Mouse (Mus musculus) hindbrain, postnatal 0 days (tissue): Measurements from ENCODE around the gene AC124108.1. TPM values are rescaled to one million over a fixed set of nuclear protein-coding genes. Genes with fewer than 3 reads are reported as not detected.

Source experiments
- ATAC-seq: fragments of 200-750 bp; cut with Nextera tagmentation; 2 replicates; pipeline ENCODE4 v1.8.0; 2017; ENCODE audit warnings: mild to moderate bottlenecking, moderate TSS enrichment, moderate library complexity
- DNase-seq: peaks from one replicate; pipeline ENCODE4 v3.0.0-alpha.2; 2015; ENCODE audit warnings: low spot score
- H3K27ac ChIP-seq: fragments of 300-500 bp; sonication (generic); 2 replicates; pipeline ENCODE4 v1.5.1; 2014; ENCODE audit warnings: mild to moderate bottlenecking
- H3K27me3 ChIP-seq: fragments of 300-500 bp; sonication (generic); 2 replicates; pipeline ENCODE4 v1.6.1; 2014; ENCODE audit warnings: low read length, mixed read lengths; ENCODE audit not compliant: insufficient read depth
- H3K36me3 ChIP-seq: fragments of 300-500 bp; sonication (generic); 2 replicates; pipeline ENCODE4 v1.6.1; 2014; ENCODE audit warnings: low read length, mixed read lengths; ENCODE audit not compliant: insufficient read depth
- H3K4me1 ChIP-seq: fragments of 300-500 bp; sonication (generic); 2 replicates; pipeline ENCODE4 v1.6.1; 2014; ENCODE audit warnings: antibody characterized with exemption, low read length, mixed read lengths; ENCODE audit not compliant: insufficient read depth
- H3K4me2 ChIP-seq: fragments of 300-500 bp; sonication (generic); 2 replicates; pipeline ENCODE4 v1.6.1; 2014; ENCODE audit warnings: low read depth, mild to moderate bottlenecking, low read length, moderate library complexity, mixed read lengths
- H3K4me3 ChIP-seq: fragments of 300-500 bp; sonication (generic); 2 replicates; pipeline ENCODE4 v1.5.1; 2014; ENCODE audit warnings: low read length
- H3K9ac ChIP-seq: fragments of 300-500 bp; sonication (generic); replicated peaks from 2 replicates; pipeline ENCODE4 v1.6.1; 2014; ENCODE audit warnings: mild to moderate bottlenecking, low read length, moderate library complexity, mixed read lengths
- H3K9me3 ChIP-seq: fragments of 300-500 bp; sonication (generic); 2 replicates; pipeline ENCODE4 v1.6.1; 2016; ENCODE audit warnings: low read length, mixed read lengths
- CTCF ChIP-seq: IDR thresholded peaks from 2 replicates; pipeline ENCODE4 v1.5.1; 2016; ENCODE audit warnings: antibody characterized with exemption, control low read depth, low read depth
- WGBS: fragments of 180-500 bp; shearing (Covaris S2); extraction: QIAGEN DNeasy Blood & Tissue Kit; methylation state at CpG from one replicate; pipeline ENCODE4 v1.1.7; 2014; 5-methylcytosine and 5-hydroxymethylcytosine counted together
- polyA plus RNA-seq: library from polyadenylated mRNA; unstranded; fragments of >200 nt; fragmentation: Nextera tagmentation; extraction: Ambion mirVana; gene quantifications from 2 replicates; pipeline ENCODE4 v1.2.1, GENCODE M21; 2015
- total RNA-seq: library from RNA; depleted of rRNA; stranded (reverse); fragments of >200 nt; gene quantifications from 2 replicates; pipeline ENCODE4 v1.2.3, GENCODE M21; 2014

The AC124108.1 gene
- total and polyA plus RNA-seq, 2 experiments from 2014 or later: 0.70 to 4.8 TPM

DNA sequence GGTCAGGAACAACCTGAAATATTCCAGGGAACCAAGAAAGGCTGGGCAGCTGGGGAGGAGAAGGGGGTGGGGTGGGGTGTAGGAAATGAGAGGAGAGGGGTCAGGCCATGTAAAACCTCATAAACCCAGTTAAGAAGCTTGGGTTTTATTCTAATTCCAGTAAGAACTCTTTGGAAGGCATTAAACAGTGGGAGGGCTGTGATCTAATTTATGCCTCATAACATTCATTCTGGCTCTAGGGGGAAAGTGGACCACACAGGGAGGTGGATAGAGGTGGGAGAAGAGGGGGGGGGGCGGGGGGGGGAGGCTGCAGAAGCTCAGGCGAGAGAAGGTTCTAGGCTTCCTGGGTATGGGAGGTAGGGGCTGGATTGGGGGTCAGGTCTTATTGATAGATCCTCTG is 19.6 kb upstream of the AC124108.1 start:
- TF ChIP-seq CTCF: no peak
- H3K4me3 ChIP-seq: no peak overlapping the region
- H3K27me3 ChIP-seq: no peaks in the 10 kb centered on the region
- no peaks in the 10 kb centered on the region for H3K36me3 ChIP-seq
- H3K4me1 ChIP-seq: peaks cover 5% of the 10 kb centered on the region
- H3K4me2 ChIP-seq: no peak overlapping the region
- no peaks in the 10 kb centered on the region for H3K9me3 ChIP-seq
- 10% methylated on average over 1 of the region's 2 CpGs for WGBS
- H3K9ac ChIP-seq: no peak overlapping the region
- no peak overlapping the region for H3K27ac ChIP-seq
- ATAC-seq (no peak), DNase-seq (no peak)

DNA sequence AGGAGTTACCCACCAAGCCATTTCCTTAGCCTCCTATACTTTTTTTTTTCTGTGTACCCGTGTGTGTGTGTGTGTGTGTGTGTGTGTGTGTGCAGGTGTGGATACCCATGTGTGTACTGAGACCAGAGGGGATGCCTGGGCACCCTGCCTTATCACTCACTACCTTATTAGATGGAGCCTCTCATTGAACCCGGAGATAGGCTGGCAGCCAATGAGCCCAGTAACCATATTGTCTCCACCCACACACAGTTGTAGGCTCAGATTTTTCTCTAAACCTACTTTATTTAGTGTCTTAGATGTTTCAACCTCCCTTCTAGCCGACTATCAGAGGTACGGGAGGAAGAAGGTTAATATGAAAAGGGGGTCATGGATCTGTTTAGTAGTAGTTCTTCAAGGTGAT is 5.0 kb upstream of the AC124108.1 start:
- Histone ChIP-seq H3K4me2 (no peak overlapping the region), H3K9ac (no peak overlapping the region), H3K9me3 (no peaks in the 10 kb centered on the region), H3K27ac (no peak overlapping the region), H3K4me3 (no peak overlapping the region), H3K4me1 (no peaks in the 10 kb centered on the region), H3K36me3 (no peaks in the 10 kb centered on the region), H3K27me3 (no peaks in the 10 kb centered on the region)
- no peak for TF ChIP-seq CTCF
- ATAC-seq (no peak), DNase-seq (no peak)
- 81% methylated on average over 4 of the region's 4 CpGs for WGBS

GRCm38 (mm10) chr1:132188442-132189066 is 2.7 kb upstream of the AC124108.1 start:
- Histone ChIP-seq H3K27me3 (no peaks in the 10 kb centered on the region), H3K36me3 (no peaks in the 10 kb centered on the region), H3K4me3 (no peak overlapping the region), H3K9ac (no peak overlapping the region), H3K27ac (no peak overlapping the region), H3K9me3 (no peaks in the 10 kb centered on the region), H3K4me1 (0 out of 2 replicates have a peak, but pooled peaks cover 4% of the 10 kb centered on the region), H3K4me2 (no peak overlapping the region)
- ATAC-seq (no peak), DNase-seq (no peak)
- TF ChIP-seq CTCF: no peak
- WGBS: 58% methylated on average over 9 of the region's 9 CpGs

DNA sequence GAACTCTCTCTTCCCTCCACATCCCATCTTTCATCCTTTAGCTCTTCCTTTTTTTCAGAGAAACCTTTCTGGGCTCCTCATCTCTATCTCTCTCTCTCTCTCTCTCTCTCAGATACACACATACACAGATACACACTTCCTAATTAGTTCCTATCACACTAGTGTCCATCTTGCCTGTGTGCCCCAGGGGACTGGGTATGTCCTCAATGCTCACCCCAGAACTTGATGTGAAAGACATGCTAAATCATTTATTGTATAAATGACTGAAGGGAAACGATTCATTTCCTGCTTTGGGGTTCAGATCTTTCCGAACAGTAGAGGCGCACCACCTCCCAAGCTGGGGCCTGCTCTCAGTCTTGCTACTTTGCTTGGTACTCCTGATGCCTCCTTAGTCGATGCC is 2.0 kb upstream of the AC124108.1 start:
- Histone ChIP-seq H3K4me1 (peaks cover 9% of the 10 kb centered on the region), H3K4me3 (no peak overlapping the region; the same call in 1 of the 2 replicates)

DNA sequence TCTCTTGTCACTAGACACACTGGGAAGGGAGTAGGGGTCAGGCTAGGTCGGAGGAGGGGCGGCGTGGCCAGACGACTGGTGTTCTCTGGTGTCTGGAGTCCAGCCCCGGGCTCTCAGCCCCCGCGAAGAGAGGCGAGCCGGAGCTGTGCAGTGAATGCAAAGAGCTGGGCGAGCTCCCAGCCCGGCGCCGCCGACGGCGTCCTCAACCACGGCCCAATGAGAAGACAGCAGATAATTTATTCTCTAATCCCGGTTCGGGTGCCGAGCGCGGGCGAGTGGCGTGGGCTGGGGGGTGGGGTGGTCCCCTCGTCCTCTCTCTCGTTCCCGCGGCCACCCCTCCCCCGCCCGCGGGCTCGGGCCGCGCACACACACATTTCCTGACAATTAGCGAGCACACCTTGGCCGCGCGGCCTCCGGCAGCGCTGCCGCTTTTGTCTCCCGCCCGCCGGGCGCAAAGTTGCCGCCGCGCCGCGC is 1.2 kb upstream of the AC124108.1 start:
- peak; percentile 80 for ATAC-seq
- Histone ChIP-seq H3K9me3 (no peaks in the 10 kb centered on the region), H3K27ac (peak overlapping the region; percentile 96), H3K4me3 (peak overlapping the region; percentile 72), H3K27me3 (no peaks in the 10 kb centered on the region), H3K4me1 (peaks cover 12% of the 10 kb centered on the region), H3K9ac (peak overlapping the region; percentile 81), H3K4me2 (peak overlapping the region; percentile 74), H3K36me3 (no peaks in the 10 kb centered on the region)
- under 1% methylated on average over 46 of the region's 50 CpGs for WGBS
- DNase-seq: peak; percentile 91
- no peak for TF ChIP-seq CTCF

More for the DNA sequence above, 2.0 kb upstream of the AC124108.1 start:
- no peaks in the 10 kb centered on the region for H3K9me3 ChIP-seq
- H3K4me2 ChIP-seq: peak overlapping the region; percentile 74; the same call in 1 of the 2 replicates
- peak overlapping the region; percentile 96 for H3K27ac ChIP-seq
- ATAC-seq (no peak), DNase-seq (no peak)
- H3K27me3 ChIP-seq: no peaks in the 10 kb centered on the region
- 36% methylated on average over 4 of the region's 4 CpGs for WGBS
- H3K36me3 ChIP-seq: no peaks in the 10 kb centered on the region
- TF ChIP-seq CTCF: no peak
- H3K9ac ChIP-seq: no peak overlapping the region

- ATAC-seq (peak; percentile 30), DNase-seq (peak; percentile 55)
- no peak for TF ChIP-seq CTCF
- Histone ChIP-seq H3K36me3 (no peaks in the 10 kb centered on the region), H3K4me2 (peak overlapping the region; percentile 74), H3K9me3 (no peaks in the 10 kb centered on the region), H3K9ac (peak overlapping the region; percentile 81), H3K4me1 (peaks cover 12% of the 10 kb centered on the region), H3K27ac (peak overlapping the region; percentile 96), H3K27me3 (no peaks in the 10 kb centered on the region), H3K4me3 (peak overlapping the region; percentile 72)
- under 1% methylated on average over 43 of the region's 62 CpGs for WGBS
Measured at GRCm38 (mm10) chr1:132190621-132191092, 600 bp upstream of the AC124108.1 start.
